Mouse (Mus musculus): ENCODE measurements at regions not wholly inside any gene's neighbourhood (a gene's known extent, or its start where the extent isn't known, plus 50 kb on each side); places are given as distances from the start of the nearest gene placed in this dataset.

- 85% methylated on average over 1 of the region's 1 CpGs for WGBS
- peaks cover 17% of the 10 kb centered on the region for H3K4me1 ChIP-seq (ENCODE audit: control insufficient read depth, insufficient read depth, low read length)
- H3K27ac ChIP-seq (replicated peaks; ENCODE audit: low read depth, low read length): no peak overlapping the region
- no peak overlapping the region for H3K4me2 ChIP-seq (replicated peaks; ENCODE audit: low read depth, low read length, severe bottlenecking)
- no peak for ATAC-seq (ENCODE audit: low FRiP score, low read depth)
- no peaks in the 10 kb centered on the region for H3K27me3 ChIP-seq (ENCODE audit: control insufficient read depth, insufficient read depth, low read length)
- H3K4me3 ChIP-seq (replicated peaks; ENCODE audit: low read length): no peak overlapping the region
- H3K36me3 ChIP-seq (ENCODE audit: control insufficient read depth, insufficient read depth, low read length): no peaks in the 10 kb centered on the region
- H3K9me3 ChIP-seq (ENCODE audit: control insufficient read depth, low read length): no peaks in the 10 kb centered on the region
- H3K9ac ChIP-seq (ENCODE audit: low read depth, low read length, severe bottlenecking): no peak overlapping the region
- DNase-seq (ENCODE audit: low spot score): no peak
- no peak for TF ChIP-seq POLR2A (IDR thresholded peaks at IDR 0.05; ENCODE audit: borderline replicate concordance, extremely low read depth, insufficient read depth, insufficient read length)
Observed at GRCm38 (mm10) chr9:49927281-49927680, 128.6 kb upstream of the Ncam1 start.

DNA sequence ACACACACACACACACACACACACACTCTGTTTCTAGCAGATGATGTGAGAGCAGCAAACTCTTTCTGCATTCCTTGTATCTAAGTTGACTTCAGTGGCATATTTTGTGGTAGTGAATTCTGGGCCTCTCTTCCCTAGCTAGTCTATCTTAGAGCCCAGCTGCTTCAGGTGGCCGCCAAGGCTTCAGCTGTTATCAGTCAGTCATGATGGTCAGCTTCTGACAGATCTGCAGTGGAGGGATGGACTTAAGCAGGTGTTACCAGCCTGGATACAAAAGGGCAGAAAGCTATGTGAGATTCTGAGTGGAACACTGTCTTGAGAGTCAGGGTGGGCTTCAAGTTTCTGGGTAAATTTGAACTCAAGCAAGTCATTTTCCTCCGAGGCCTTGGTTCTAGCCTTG is 127.1 kb upstream of the Ncam1 start:
- H3K9me3 ChIP-seq (ENCODE audit: control insufficient read depth, low read length): no peaks in the 10 kb centered on the region
- 89% methylated on average over 2 of the region's 2 CpGs for WGBS
- H3K4me1 ChIP-seq (ENCODE audit: control insufficient read depth, insufficient read depth, low read length): peaks cover 17% of the 10 kb centered on the region
- DNase-seq (ENCODE audit: low spot score) (no peak), ATAC-seq (ENCODE audit: low FRiP score, low read depth) (no peak)
- H3K4me2 ChIP-seq (replicated peaks; ENCODE audit: low read depth, low read length, severe bottlenecking): no peak overlapping the region
- no peak overlapping the region for H3K9ac ChIP-seq (ENCODE audit: low read depth, low read length, severe bottlenecking)
- H3K36me3 ChIP-seq (ENCODE audit: control insufficient read depth, insufficient read depth, low read length): no peaks in the 10 kb centered on the region
- no peak for TF ChIP-seq POLR2A (IDR thresholded peaks at IDR 0.05; ENCODE audit: borderline replicate concordance, extremely low read depth, insufficient read depth, insufficient read length)
- no peaks in the 10 kb centered on the region for H3K27me3 ChIP-seq (ENCODE audit: control insufficient read depth, insufficient read depth, low read length)
- H3K27ac ChIP-seq (replicated peaks; ENCODE audit: low read depth, low read length): no peak overlapping the region
- H3K4me3 ChIP-seq (replicated peaks; ENCODE audit: low read length): no peak overlapping the region

DNA sequence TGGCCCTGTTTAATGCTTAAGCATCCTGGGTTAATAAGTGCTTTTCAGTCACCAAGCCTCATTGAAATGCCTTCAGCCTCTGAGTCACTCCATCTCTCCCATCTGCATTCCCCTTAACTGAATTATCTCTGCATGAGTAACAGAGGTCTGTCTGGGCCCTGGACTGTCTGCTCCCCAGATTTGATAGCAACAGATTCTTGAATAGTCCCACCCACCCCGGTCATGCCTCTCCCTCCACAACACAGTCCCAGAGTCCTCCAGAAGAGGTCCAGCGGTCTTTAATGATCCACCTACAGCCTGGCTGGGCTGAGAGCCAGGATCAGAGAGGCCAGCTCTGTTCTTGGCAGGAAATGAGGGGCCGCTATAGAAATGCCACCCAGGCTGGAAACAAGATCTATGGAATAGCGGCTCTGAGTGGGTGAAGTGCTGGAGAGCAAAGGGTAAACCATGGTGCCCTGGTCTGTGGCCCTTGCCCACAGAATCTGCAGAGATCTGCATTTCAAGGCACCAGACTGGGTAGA is 125.3 kb upstream of the Ncam1 start:
- H3K4me2 ChIP-seq (replicated peaks; ENCODE audit: low read depth, low read length, severe bottlenecking): no peak overlapping the region
- 13% methylated on average over 4 of the region's 4 CpGs for WGBS

DNA sequence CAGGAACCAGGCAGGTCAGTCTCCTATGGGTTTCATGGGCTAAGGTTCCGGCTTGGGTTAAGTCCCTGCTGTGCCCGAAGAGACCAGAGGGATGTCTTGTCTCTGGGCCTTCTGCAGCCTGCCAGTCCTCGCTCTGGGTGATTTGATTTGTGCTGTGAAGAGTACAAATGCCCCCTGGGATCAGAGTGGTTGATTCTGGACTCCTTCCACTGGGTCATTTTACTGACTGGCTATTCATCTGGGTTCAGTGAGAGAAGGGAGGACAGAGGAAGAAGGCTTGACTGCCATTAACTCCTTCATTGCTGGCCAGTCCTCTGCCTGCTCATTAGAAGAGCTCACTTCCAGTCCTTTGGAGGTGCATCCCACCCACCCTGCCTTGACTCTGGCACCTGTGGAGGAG is 124.0 kb upstream of the Ncam1 start:
- no peaks in the 10 kb centered on the region for H3K27me3 ChIP-seq (ENCODE audit: control insufficient read depth, insufficient read depth, low read length)
- WGBS: 75% methylated on average over 3 of the region's 3 CpGs
- no peak for ATAC-seq (ENCODE audit: low FRiP score, low read depth)
- DNase-seq (ENCODE audit: low spot score): no peak
- H3K27ac ChIP-seq (replicated peaks; ENCODE audit: low read depth, low read length): no peak overlapping the region
- H3K4me1 ChIP-seq (ENCODE audit: control insufficient read depth, insufficient read depth, low read length): peaks cover 17% of the 10 kb centered on the region
- H3K36me3 ChIP-seq (ENCODE audit: control insufficient read depth, insufficient read depth, low read length): no peaks in the 10 kb centered on the region
- H3K4me3 ChIP-seq (replicated peaks; ENCODE audit: low read length): no peak overlapping the region
- no peak overlapping the region for H3K9ac ChIP-seq (ENCODE audit: low read depth, low read length, severe bottlenecking)
- no peaks in the 10 kb centered on the region for H3K9me3 ChIP-seq (ENCODE audit: control insufficient read depth, low read length)
- TF ChIP-seq POLR2A (IDR thresholded peaks at IDR 0.05; ENCODE audit: borderline replicate concordance, extremely low read depth, insufficient read depth, insufficient read length): no peak
- no peak overlapping the region for H3K4me2 ChIP-seq (replicated peaks; ENCODE audit: low read depth, low read length, severe bottlenecking)

More for the DNA sequence above, 125.3 kb upstream of the Ncam1 start:
- H3K27me3 ChIP-seq (ENCODE audit: control insufficient read depth, insufficient read depth, low read length): no peaks in the 10 kb centered on the region
- ATAC-seq (ENCODE audit: low FRiP score, low read depth) (peak; percentile 68), DNase-seq (ENCODE audit: low spot score) (peak; percentile 69)
- H3K36me3 ChIP-seq (ENCODE audit: control insufficient read depth, insufficient read depth, low read length): no peaks in the 10 kb centered on the region
- no peak for TF ChIP-seq POLR2A (IDR thresholded peaks at IDR 0.05; ENCODE audit: borderline replicate concordance, extremely low read depth, insufficient read depth, insufficient read length)
- H3K4me3 ChIP-seq (replicated peaks; ENCODE audit: low read length): no peak overlapping the region
- H3K9ac ChIP-seq (ENCODE audit: low read depth, low read length, severe bottlenecking): no peak overlapping the region
- H3K27ac ChIP-seq (replicated peaks; ENCODE audit: low read depth, low read length): no peak overlapping the region
- H3K4me1 ChIP-seq (ENCODE audit: control insufficient read depth, insufficient read depth, low read length): peaks cover 17% of the 10 kb centered on the region
- H3K9me3 ChIP-seq (ENCODE audit: control insufficient read depth, low read length): no peaks in the 10 kb centered on the region

DNA sequence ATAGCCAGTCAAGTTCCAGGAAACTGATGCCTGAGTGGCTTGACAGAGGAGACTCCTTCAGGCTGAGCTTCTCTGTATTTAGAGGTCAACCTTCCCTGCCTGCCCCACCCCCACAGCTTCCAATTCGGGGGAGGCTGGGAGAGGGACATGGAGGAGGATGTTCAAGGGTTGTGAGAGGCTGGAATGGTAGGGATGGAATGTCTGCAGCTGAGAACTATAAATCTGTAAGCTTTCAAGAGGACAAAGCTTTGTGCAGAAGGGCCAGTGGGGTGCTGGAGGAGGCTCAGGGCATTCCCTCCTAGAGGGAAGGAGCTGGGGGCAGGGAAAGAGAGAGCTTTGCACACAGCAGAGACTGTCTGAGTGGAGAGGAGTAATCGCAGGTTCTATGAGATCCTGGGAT is 123.4 kb upstream of the Ncam1 start:
- 44% methylated on average over 2 of the region's 2 CpGs for WGBS
- no peak for TF ChIP-seq POLR2A (IDR thresholded peaks at IDR 0.05; ENCODE audit: borderline replicate concordance, extremely low read depth, insufficient read depth, insufficient read length)
- DNase-seq (ENCODE audit: low spot score) (no peak), ATAC-seq (ENCODE audit: low FRiP score, low read depth) (no peak)
- Histone ChIP-seq H3K4me3 (replicated peaks; ENCODE audit: low read length) (no peak overlapping the region), H3K4me1 (ENCODE audit: control insufficient read depth, insufficient read depth, low read length) (peaks cover 17% of the 10 kb centered on the region), H3K9me3 (ENCODE audit: control insufficient read depth, low read length) (no peaks in the 10 kb centered on the region), H3K27me3 (ENCODE audit: control insufficient read depth, insufficient read depth, low read length) (no peaks in the 10 kb centered on the region), H3K27ac (replicated peaks; ENCODE audit: low read depth, low read length) (no peak overlapping the region), H3K4me2 (replicated peaks; ENCODE audit: low read depth, low read length, severe bottlenecking) (no peak overlapping the region), H3K9ac (ENCODE audit: low read depth, low read length, severe bottlenecking) (no peak overlapping the region), H3K36me3 (ENCODE audit: control insufficient read depth, insufficient read depth, low read length) (no peaks in the 10 kb centered on the region)

GRCm38 (mm10) chr9:49921306-49921705 is 122.6 kb upstream of the Ncam1 start:
- H3K4me1 ChIP-seq (ENCODE audit: control insufficient read depth, insufficient read depth, low read length): peaks cover 17% of the 10 kb centered on the region
- H3K9ac ChIP-seq (ENCODE audit: low read depth, low read length, severe bottlenecking): no peak overlapping the region
- H3K4me2 ChIP-seq (replicated peaks; ENCODE audit: low read depth, low read length, severe bottlenecking): no peak overlapping the region
- 91% methylated on average over 3 of the region's 3 CpGs for WGBS
- no peaks in the 10 kb centered on the region for H3K27me3 ChIP-seq (ENCODE audit: control insufficient read depth, insufficient read depth, low read length)
- no peak overlapping the region for H3K4me3 ChIP-seq (replicated peaks; ENCODE audit: low read length)
- H3K9me3 ChIP-seq (ENCODE audit: control insufficient read depth, low read length): no peaks in the 10 kb centered on the region
- no peaks in the 10 kb centered on the region for H3K36me3 ChIP-seq (ENCODE audit: control insufficient read depth, insufficient read depth, low read length)
- TF ChIP-seq POLR2A (IDR thresholded peaks at IDR 0.05; ENCODE audit: borderline replicate concordance, extremely low read depth, insufficient read depth, insufficient read length): no peak
- ATAC-seq (ENCODE audit: low FRiP score, low read depth) (no peak), DNase-seq (ENCODE audit: low spot score) (no peak)
- H3K27ac ChIP-seq (replicated peaks; ENCODE audit: low read depth, low read length): no peak overlapping the region

All from limb, embryonic 14.5 days (tissue).